In genomic region chr2:125581081-125581480, GRCm38 (mm10) we compare ENCODE assay signal across 25 mouse cellular contexts. TPM values are rescaled to one million over a fixed set of nuclear protein-coding genes. Genes with fewer than 3 reads are reported as not detected.
A peak's percentile ranks its signal among the peaks of the same experiment; 100 is the strongest.
DNase-seq lines count a peak whose midpoint lies in the region; ATAC-seq and TF ChIP-seq lines count a peak whose summit lies in the region.
"Had no signal": no experiment of that assay in that cellular context is flagged by ENCODE, and none has a peak within 500 bp of the region (broad histone marks: within the 10 kb centered on the region; RNA-seq: fewer than 3 reads in every experiment).

No protein-coding gene starts in this region.

- no peaks in the 10 kb centered on the region for H3K9me3 ChIP-seq in G1E (replicated peaks)
- no peaks in the 10 kb centered on the region for H3K9me3 ChIP-seq in liver, embryonic 13.5 days (replicated peaks)
- H3K9me3 ChIP-seq in liver, embryonic 16.5 days (replicated peaks; ENCODE audit: control insufficient read depth, low read length): no peaks in the 10 kb centered on the region
- H3K9me3 ChIP-seq: embryonic facial prominence, embryonic 10.5 days; embryonic facial prominence, embryonic 13.5 days; forebrain, embryonic 12.5 days; forebrain, embryonic 15.5 days; heart, embryonic 13.5 days; hindbrain, embryonic 12.5 days; hindbrain, embryonic 15.5 days had no signal

- WGBS in liver, embryonic 13.5 days (ENCODE audit: insufficient replicate concordance): 38% methylated on average over 5 of the region's 5 CpGs
- WGBS in liver, embryonic 16.5 days (ENCODE audit: insufficient replicate concordance): 42% methylated on average over 5 of the region's 5 CpGs
- WGBS in thymus, adult 2 months: 90% methylated on average over 5 of the region's 5 CpGs

- no peak overlapping the region for H3K9ac ChIP-seq in liver, embryonic 13.5 days
- no peak overlapping the region for H3K9ac ChIP-seq in liver, embryonic 16.5 days (ENCODE audit: low read depth, low read length)
- H3K9ac ChIP-seq: embryonic facial prominence, embryonic 13.5 days; forebrain, embryonic 12.5 days; forebrain, embryonic 15.5 days; heart, embryonic 13.5 days; hindbrain, embryonic 12.5 days; hindbrain, embryonic 15.5 days had no signal

- H3K27ac ChIP-seq in layer of hippocampus, adult 2 months: peak overlapping the region; percentile 77
- no peak overlapping the region for H3K27ac ChIP-seq in liver, embryonic 13.5 days
- H3K27ac ChIP-seq in liver, embryonic 16.5 days (ENCODE audit: low read length): no peak overlapping the region
- no peak overlapping the region for H3K27ac ChIP-seq in thymus, adult 2 months (ENCODE audit: control insufficient read depth, insufficient read depth, low read length)
- H3K27ac ChIP-seq: embryonic facial prominence, embryonic 10.5 days; embryonic facial prominence, embryonic 13.5 days; forebrain, embryonic 12.5 days; forebrain, embryonic 15.5 days; heart, embryonic 13.5 days; hindbrain, embryonic 12.5 days; hindbrain, embryonic 15.5 days had no signal

- H3K4me1 ChIP-seq in G1E (ENCODE audit: insufficient read depth, low read depth, low read length): peaks cover 46% of the 10 kb centered on the region
- no peaks in the 10 kb centered on the region for H3K4me1 ChIP-seq in liver, embryonic 13.5 days (replicated peaks)
- H3K4me1 ChIP-seq in liver, embryonic 16.5 days (ENCODE audit: control insufficient read depth, low read depth, low read length): no peaks in the 10 kb centered on the region
- no peaks in the 10 kb centered on the region for H3K4me1 ChIP-seq in thymus, adult 2 months (replicated peaks; ENCODE audit: control insufficient read depth, insufficient read depth, low read length)
- H3K4me1 ChIP-seq: embryonic facial prominence, embryonic 10.5 days; embryonic facial prominence, embryonic 13.5 days; forebrain, embryonic 12.5 days; forebrain, embryonic 15.5 days; hindbrain, embryonic 12.5 days; hindbrain, embryonic 15.5 days had no signal

- H3K4me2 ChIP-seq in liver, embryonic 13.5 days: no peak overlapping the region
- H3K4me2 ChIP-seq in liver, embryonic 16.5 days (ENCODE audit: low read depth, low read length): no peak overlapping the region
- H3K4me2 ChIP-seq: embryonic facial prominence, embryonic 13.5 days; forebrain, embryonic 12.5 days; forebrain, embryonic 15.5 days; heart, embryonic 13.5 days; hindbrain, embryonic 12.5 days; hindbrain, embryonic 15.5 days had no signal

- no peak for DNase-seq in layer of hippocampus, adult 2 months (ENCODE audit: low spot score in 2 of 2)
- no peak for DNase-seq in layer of hippocampus, adult 11-12 months (ENCODE audit: low spot score)
- DNase-seq in G1E (ENCODE audit: low spot score): peak; percentile 58
- no peak for DNase-seq in liver, embryonic 13.5 days
- DNase-seq in gastrocnemius, postnatal 10 days: no peak
- no peak for DNase-seq in thymus, adult 2 months
- DNase-seq: adrenal gland, adult 2 months; adrenal gland, postnatal 14 days; cerebellum, adult 11 months; cerebellum, adult 2 months; cerebellum, postnatal 10 days; cerebellum, postnatal 36 days; embryo, embryonic 11 days; gastrocnemius, postnatal 36 days had no signal

- ATAC-seq in G1E (ENCODE audit: extremely low read depth, insufficient number of reproducible peaks, low FRiP score, poor library complexity, severe bottlenecking): peak; percentile 79
- ATAC-seq in liver, embryonic 13.5 days (ENCODE audit: low read depth): peak; percentile 69
- peak; percentile 62 for ATAC-seq in liver, embryonic 16.5 days (ENCODE audit: low read depth)
- no peak for ATAC-seq in monocyte, adult 5-6 weeks (replicated peaks; ENCODE audit: insufficient number of reproducible peaks, low FRiP score, low TSS enrichment, poor library complexity, severe bottlenecking)
- ATAC-seq: CD4-positive, CD25-positive, alpha-beta regulatory T cell, adult 4 months; forebrain, embryonic 15.5 days had no signal

- H3K36me3 ChIP-seq in G1E (replicated peaks): peaks cover 90% of the 10 kb centered on the region
- H3K36me3 ChIP-seq in liver, embryonic 13.5 days: peaks cover 88% of the 10 kb centered on the region
- peaks cover 52% of the 10 kb centered on the region for H3K36me3 ChIP-seq in liver, embryonic 16.5 days (ENCODE audit: control insufficient read depth, insufficient read depth)
- peaks cover 75% of the 10 kb centered on the region for H3K36me3 ChIP-seq in thymus, adult 2 months (ENCODE audit: control insufficient read depth, insufficient read depth, low read length)

- TF ChIP-seq POLR2A in thymus, adult 2 months (IDR thresholded peaks at IDR 0.05; ENCODE audit: control insufficient read depth, extremely low read depth, insufficient read depth, low read length, poor library complexity): no peak

- no peaks in the 10 kb centered on the region for H3K27me3 ChIP-seq in G1E (ENCODE audit: insufficient read depth, low read length)
- no peaks in the 10 kb centered on the region for H3K27me3 ChIP-seq in liver, embryonic 13.5 days
- no peaks in the 10 kb centered on the region for H3K27me3 ChIP-seq in liver, embryonic 16.5 days (ENCODE audit: control insufficient read depth, insufficient read depth, low read depth, low read length)
- no peaks in the 10 kb centered on the region for H3K27me3 ChIP-seq in thymus, adult 2 months (ENCODE audit: control insufficient read depth, insufficient read depth, low read length)
- H3K27me3 ChIP-seq: embryonic facial prominence, embryonic 13.5 days; forebrain, embryonic 12.5 days; forebrain, embryonic 15.5 days; heart, embryonic 13.5 days; hindbrain, embryonic 12.5 days; hindbrain, embryonic 15.5 days had no signal

- no peak overlapping the region for H3K4me3 ChIP-seq in layer of hippocampus, adult 2 months
- peak overlapping the region; percentile 13 for H3K4me3 ChIP-seq in G1E (ENCODE audit: low read depth, low read length)
- no peak overlapping the region for H3K4me3 ChIP-seq in liver, embryonic 13.5 days (replicated peaks)
- no peak overlapping the region for H3K4me3 ChIP-seq in liver, embryonic 16.5 days (ENCODE audit: low read depth, low read length)
- H3K4me3 ChIP-seq in thymus, adult 2 months (ENCODE audit: control insufficient read depth, insufficient read depth, low read length): no peak overlapping the region
- H3K4me3 ChIP-seq: embryonic facial prominence, embryonic 10.5 days; embryonic facial prominence, embryonic 13.5 days; erythroblast, embryonic 14.5 days; forebrain, embryonic 12.5 days; forebrain, embryonic 15.5 days; heart, embryonic 13.5 days; hindbrain, embryonic 12.5 days; hindbrain, embryonic 15.5 days had no signal

- no peak for TF ChIP-seq CTCF in layer of hippocampus, adult 2 months (conservative IDR thresholded peaks at IDR 0.05)
- no peak for TF ChIP-seq CTCF in G1E (IDR thresholded peaks at IDR 0.05; ENCODE audit: low read depth, low read length)
- no peak for TF ChIP-seq CTCF in thymus, adult 2 months (IDR thresholded peaks at IDR 0.05; ENCODE audit: borderline replicate concordance, control insufficient read depth, extremely low read depth, insufficient read depth, low read length, poor library complexity)

RNA-seq across cellular contexts. Expression of gene Cep152, which starts 43.8 kb away (rescaled TPM):
- total RNA-seq in layer of hippocampus, adult 2 months (2021): 1 to 10 TPM; 3.2 to 4.1 TPM
- 6.1 and 8.0 TPM in 2 replicates for total RNA-seq in G1E (2014; fragmentation: Nextera tagmentation)
- total RNA-seq in G1E (2017): 14.5 and 17.6 TPM in 2 replicates
- 1.6 and 2.3 TPM in 2 replicates for polyA plus RNA-seq in G1E (2012)
- 4.1 and 5.1 TPM in 2 replicates for polyA plus RNA-seq in liver, embryonic 13.5 days (2015; fragmentation: Nextera tagmentation; extraction: Ambion mirVana)
- polyA plus RNA-seq in liver, embryonic 16.5 days (2015; fragmentation: Nextera tagmentation; extraction: Ambion mirVana): 4.2 and 4.4 TPM in 2 replicates
- total RNA-seq in gastrocnemius, postnatal 10 days (2021): 1 to 10 TPM; 1.6 to 2.6 TPM
- 4.7 and 4.8 TPM in 2 replicates for polyA plus RNA-seq in thymus, adult 2 months (2012; rRNA removed)
- total RNA-seq in monocyte, adult 5-6 weeks (2017): 13.1 to 17.5 TPM (median 16.3 TPM) in 3 replicates
